Mouse (Mus musculus) common myeloid progenitor, adult 5-6 weeks (primary cell): ENCODE results near the gene Uqcr11. TPM values are rescaled to one million over a fixed set of nuclear protein-coding genes. Genes with fewer than 3 reads are reported as not detected.

Experiments used
- ATAC-seq: replicated peaks from 2 replicates; pipeline ENCODE4 v1.8.0; 2016; ENCODE audit warnings: low read depth, mild to moderate bottlenecking, moderate TSS enrichment, inconsistent platforms; ENCODE audit not compliant: poor library complexity, severe bottlenecking
- total RNA-seq: library from RNA; stranded (forward); fragments of 200-1000, 187-1606 nt; gene quantifications from 2 replicates; pipeline ENCODE4 v1.2.3, GENCODE M21; 2017

Uqcr11 gene
- total RNA-seq, 1 experiment from 2014 or later = 141 TPM

- ATAC-seq = no peak
Measured at GRCm38 (mm10) chr10:80399973-80400703, 6.5 kb downstream of the Uqcr11 start.

GRCm38 (mm10) chr10:80399191-80399972 is 7.2 kb downstream of the Uqcr11 start, which contains the start of gene Mbd3:
Gene Mbd3, minus strand, starts transcription at chr10:80399550.
- ATAC-seq = peak; percentile 90

- ATAC-seq = peak; percentile 56
Measured at GRCm38 (mm10) chr10:80398719-80399190, 7.9 kb downstream of the Uqcr11 start.

- ATAC-seq = no peak
Measured at GRCm38 (mm10) chr10:80398174-80398535, 8.5 kb downstream of the Uqcr11 start.

GRCm38 (mm10) chr10:80397524-80398173 is 9.0 kb downstream of the Uqcr11 start:
- no peak for ATAC-seq

- no peak for ATAC-seq
Measured at GRCm38 (mm10) chr10:80396822-80397523, 9.7 kb downstream of the Uqcr11 start.

- ATAC-seq = no peak
Measured at GRCm38 (mm10) chr10:80395025-80395627, 11.5 kb downstream of the Uqcr11 start.

GRCm38 (mm10) chr10:80392687-80393086 is 13.9 kb downstream of the Uqcr11 start:
- no peak for ATAC-seq

- no peak for ATAC-seq
Measured at GRCm38 (mm10) chr10:80390697-80391096, 15.9 kb downstream of the Uqcr11 start.

- no peak for ATAC-seq
Measured at GRCm38 (mm10) chr10:80389185-80389708, 17.4 kb downstream of the Uqcr11 start.

- ATAC-seq = no peak
Measured at GRCm38 (mm10) chr10:80388731-80389130, 17.9 kb downstream of the Uqcr11 start.

GRCm38 (mm10) chr10:80387522-80387959 is 19.1 kb downstream of the Uqcr11 start, which contains the start of gene Mex3d:
Gene Mex3d, minus strand, starts transcription at chr10:80387659.
- ATAC-seq = peak; percentile 17; the same call in 1 of the 2 replicates

GRCm38 (mm10) chr10:80386735-80387471 is 19.7 kb downstream of the Uqcr11 start:
- ATAC-seq = no peak

- peak; percentile 43 for ATAC-seq
Measured at GRCm38 (mm10) chr10:80385811-80386734, 20.6 kb downstream of the Uqcr11 start.

- ATAC-seq = no peak
Measured at GRCm38 (mm10) chr10:80385310-80385709, 21.3 kb downstream of the Uqcr11 start.

GRCm38 (mm10) chr10:80384709-80385108 is 21.9 kb downstream of the Uqcr11 start:
- ATAC-seq = peak; percentile 18; the same call in 1 of the 2 replicates

GRCm38 (mm10) chr10:80384115-80384639 is 22.5 kb downstream of the Uqcr11 start:
- ATAC-seq = no peak
